Mouse (Mus musculus) B cell, adult 2 months (primary cell): ENCODE data around the gene Aurka.

Source experiments
- DNase-seq, 2 experiments: peaks; one replicate each; pipeline ENCODE4 v3.0.0; 2022

Aurka gene

GRCm38 (mm10) chr2:172320878-172321277 lies 49.5 kb downstream of the Aurka start:
- DNase-seq = peak; percentile 15 to 20

- DNase-seq = no peak
Observed at GRCm38 (mm10) chr2:172311731-172312130, 58.6 kb downstream of the Aurka start.

GRCm38 (mm10) chr2:172306544-172306943 lies 63.8 kb downstream of the Aurka start:
- DNase-seq = no peak
